Mouse (Mus musculus) neural tube, embryonic 14.5 days (tissue): ENCODE data around the gene March4. TPM values are rescaled to one million over a fixed set of nuclear protein-coding genes. Genes with fewer than 3 reads are reported as not detected.
A peak's percentile ranks its signal among the peaks of the same experiment; 100 is the strongest.

ENCODE experiments used
- ATAC-seq: fragments of 200-750 bp; cut with Nextera tagmentation; 2 replicates; pipeline ENCODE4 v1.8.0; 2017; ENCODE audit warnings: low read depth, mild to moderate bottlenecking, moderate TSS enrichment, moderate library complexity
- H3K27ac ChIP-seq: fragments of 300-500 bp; sonication (generic); 2 replicates; pipeline ENCODE4 v1.5.1; 2014; ENCODE audit warnings: low read depth, mild to moderate bottlenecking, control low read depth, low read length, moderate library complexity, mixed read lengths
- H3K27me3 ChIP-seq: fragments of 300-500 bp; sonication (generic); 2 replicates; pipeline ENCODE4 v1.6.1; 2014; ENCODE audit warnings: low read length; ENCODE audit not compliant: control insufficient read depth, insufficient read depth
- H3K36me3 ChIP-seq: fragments of 300-500 bp; sonication (generic); 2 replicates; pipeline ENCODE4 v1.6.1; 2014; ENCODE audit warnings: low read length, mixed read lengths; ENCODE audit not compliant: control insufficient read depth, insufficient read depth
- H3K4me1 ChIP-seq: fragments of 300-500 bp; sonication (generic); 2 replicates; pipeline ENCODE4 v1.6.1; 2014; ENCODE audit warnings: low read length; ENCODE audit not compliant: control insufficient read depth, insufficient read depth
- H3K4me2 ChIP-seq: fragments of 300-500 bp; sonication (generic); 2 replicates; pipeline ENCODE4 v1.6.1; 2014; ENCODE audit warnings: mild to moderate bottlenecking, low read depth, low read length, control low read depth
- H3K4me3 ChIP-seq: fragments of 300-500 bp; sonication (generic); 2 replicates; pipeline ENCODE4 v1.5.1; 2014; ENCODE audit warnings: low read depth, low read length, control low read depth, mixed read lengths
- H3K9ac ChIP-seq: fragments of 300-500 bp; sonication (generic); replicated peaks from 2 replicates; pipeline ENCODE4 v1.6.1; 2014; ENCODE audit warnings: low read depth, mild to moderate bottlenecking, control low read depth, low read length, mixed read lengths
- H3K9me3 ChIP-seq: fragments of 300-500 bp; sonication (generic); 2 replicates; pipeline ENCODE4 v1.6.1; 2016; ENCODE audit warnings: low read length; ENCODE audit not compliant: control insufficient read depth
- WGBS: fragments of 180-500 bp; shearing (Covaris S2); extraction: QIAGEN DNeasy Blood & Tissue Kit; methylation state at CpG from one replicate; pipeline ENCODE4 v1.1.7; 2014; 5-methylcytosine and 5-hydroxymethylcytosine counted together
- polyA plus RNA-seq: library from polyadenylated mRNA; unstranded; fragments of >200 nt; fragmentation: Nextera tagmentation; extraction: Ambion mirVana; gene quantifications from 2 replicates; pipeline ENCODE4 v1.2.1, GENCODE M21; 2014

Gene March4
- polyA plus RNA-seq, result 10.6 and 11.2 TPM in 2 replicates

DNA sequence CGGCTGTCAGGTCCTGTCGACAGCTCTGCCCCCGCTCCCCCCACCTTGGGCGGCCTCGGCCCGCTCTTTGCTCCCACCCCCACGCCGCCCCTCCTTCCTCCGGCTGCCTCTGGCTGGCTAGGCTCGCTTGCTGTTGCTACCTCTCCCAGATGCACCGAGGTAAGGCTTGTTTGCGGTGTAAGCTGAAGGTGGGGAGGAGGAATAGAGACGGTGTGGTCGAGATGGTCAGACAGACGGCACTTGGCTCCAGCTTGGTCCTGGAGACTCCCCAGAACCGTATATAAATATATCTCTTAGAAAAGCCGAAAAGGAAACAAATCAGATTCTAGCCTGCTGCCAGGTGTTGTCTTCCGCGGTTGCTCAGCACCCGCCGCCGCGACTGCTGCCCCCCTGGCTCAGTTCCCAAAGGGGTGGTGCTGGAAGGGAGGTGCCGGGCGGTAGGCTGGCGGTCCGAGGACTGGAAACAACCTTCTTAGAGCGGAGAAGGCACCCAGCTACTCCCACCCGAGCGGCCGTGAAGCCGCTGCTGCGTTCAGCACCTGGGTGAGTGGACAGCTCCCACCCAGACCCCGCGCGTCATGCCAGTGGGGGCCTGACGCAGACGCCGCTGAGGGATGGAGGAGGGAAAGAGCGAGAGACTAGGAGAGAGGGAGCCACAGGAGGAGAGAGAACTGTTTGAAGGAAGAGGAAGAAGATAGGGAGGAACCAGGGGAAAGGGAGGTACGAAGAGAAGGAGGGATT lies at the start of gene March4:
March4 (minus strand) TSS at position 320 of the 741 bp plus-strand sequence.
- H3K4me2 ChIP-seq, result peak within 1 kb of the TSS; percentile 76
- under 1% methylated on average over 41 of the region's 41 CpGs for WGBS

DNA sequence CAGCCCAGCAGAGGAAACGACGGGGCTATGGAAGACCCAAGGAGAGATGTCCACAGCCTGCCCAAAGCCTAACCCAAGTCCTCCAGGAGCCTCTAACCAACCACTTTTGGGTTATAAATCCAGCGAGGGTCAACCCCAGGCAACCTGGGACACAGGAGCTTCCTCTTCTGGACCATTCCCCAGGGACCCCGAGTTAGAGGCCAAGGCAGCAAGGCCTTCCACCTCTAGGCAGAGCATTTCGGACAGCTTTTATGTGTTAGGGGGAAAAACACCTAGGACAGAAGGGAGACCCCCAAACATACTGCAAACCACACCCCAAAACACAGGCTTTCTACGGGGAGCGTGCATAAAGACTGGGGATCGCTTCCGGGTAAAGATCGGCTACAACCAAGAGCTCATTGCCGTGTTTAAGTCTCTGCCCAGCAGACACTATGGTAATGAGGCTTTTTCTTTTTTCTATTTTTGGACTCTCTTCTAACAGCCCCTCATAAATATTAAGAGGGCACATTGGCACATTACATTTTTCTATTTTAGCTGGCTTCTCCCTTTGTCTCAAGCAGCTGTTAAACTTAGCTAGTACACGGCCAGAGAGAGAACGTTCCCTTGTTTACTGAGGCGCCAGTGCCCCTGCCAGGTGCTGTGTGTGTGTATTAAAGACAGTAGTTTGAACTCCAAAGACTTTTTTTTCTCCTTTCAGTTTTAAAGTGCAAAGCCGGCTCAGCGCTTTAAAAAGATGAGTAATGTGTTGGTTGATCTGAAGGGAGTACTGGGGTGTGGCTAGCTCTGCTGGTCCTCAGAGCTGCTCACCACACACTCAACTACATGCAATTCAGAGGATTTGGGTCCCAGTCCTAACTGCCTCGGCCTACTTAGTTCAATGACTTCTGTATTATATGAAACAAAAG lies 49.5 kb upstream of the March4 start:
- H3K4me3 ChIP-seq, result no peak overlapping the region
- WGBS, result 90% methylated on average over 17 of the region's 17 CpGs
- no peak for ATAC-seq
- no peaks in the 10 kb centered on the region for H3K27me3 ChIP-seq
- no peaks in the 10 kb centered on the region for H3K9me3 ChIP-seq
- H3K4me1 ChIP-seq, result peaks cover 13% of the 10 kb centered on the region
- no peak overlapping the region for H3K9ac ChIP-seq
- no peak overlapping the region for H3K4me2 ChIP-seq
- peaks cover 11% of the 10 kb centered on the region; the same call in 1 of the 2 replicates for H3K36me3 ChIP-seq
- H3K27ac ChIP-seq, result no peak overlapping the region

More for the DNA sequence above, at the start of gene March4:
- peak within 1 kb of the TSS; percentile 78 for H3K9ac ChIP-seq
- ATAC-seq, result peak; percentile 83
- H3K36me3 ChIP-seq, result no peaks in the 10 kb centered on the region
- peak within 1 kb of the TSS; percentile 90 for H3K27ac ChIP-seq
- H3K4me1 ChIP-seq, result peaks cover 3% of the 10 kb centered on the region; the same call in 1 of the 2 replicates
- H3K4me3 ChIP-seq, result peak within 1 kb of the TSS; percentile 65
- H3K9me3 ChIP-seq, result no peaks in the 10 kb centered on the region
- H3K27me3 ChIP-seq, result no peaks in the 10 kb centered on the region

DNA sequence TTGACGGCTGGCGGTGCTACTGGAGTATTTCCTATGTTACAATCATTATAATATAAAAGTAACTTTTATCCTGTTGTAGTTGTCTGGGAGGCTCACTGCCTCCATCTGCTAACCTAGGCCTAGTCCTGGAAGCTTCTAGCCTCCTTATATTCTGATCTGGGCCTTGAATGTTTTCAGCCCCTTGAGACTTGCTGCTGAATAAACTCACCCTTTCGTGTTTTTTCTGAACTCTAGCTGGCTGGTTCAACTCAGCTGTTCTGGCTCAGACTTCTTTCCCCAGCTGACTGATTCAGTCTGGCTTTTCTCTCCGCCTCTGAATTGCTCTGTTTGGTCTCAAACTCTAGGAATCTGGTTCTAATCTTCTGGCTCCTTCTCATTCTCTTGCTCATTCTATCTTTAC lies 47.2 kb upstream of the March4 start:
- peak overlapping the region; percentile 64 for H3K4me3 ChIP-seq
- peak overlapping the region; percentile 93; the same call in 1 of the 2 replicates for H3K27ac ChIP-seq
- peaks cover 13% of the 10 kb centered on the region for H3K4me1 ChIP-seq
- no peaks in the 10 kb centered on the region for H3K27me3 ChIP-seq
- H3K4me2 ChIP-seq, result peak overlapping the region; percentile 55
- H3K36me3 ChIP-seq, result 0 out of 2 replicates have a peak, but pooled peaks cover 5% of the 10 kb centered on the region
- no peak for ATAC-seq
- peak overlapping the region; percentile 70 for H3K9ac ChIP-seq
- no peaks in the 10 kb centered on the region for H3K9me3 ChIP-seq
- WGBS, result 81% methylated on average over 4 of the region's 4 CpGs

DNA sequence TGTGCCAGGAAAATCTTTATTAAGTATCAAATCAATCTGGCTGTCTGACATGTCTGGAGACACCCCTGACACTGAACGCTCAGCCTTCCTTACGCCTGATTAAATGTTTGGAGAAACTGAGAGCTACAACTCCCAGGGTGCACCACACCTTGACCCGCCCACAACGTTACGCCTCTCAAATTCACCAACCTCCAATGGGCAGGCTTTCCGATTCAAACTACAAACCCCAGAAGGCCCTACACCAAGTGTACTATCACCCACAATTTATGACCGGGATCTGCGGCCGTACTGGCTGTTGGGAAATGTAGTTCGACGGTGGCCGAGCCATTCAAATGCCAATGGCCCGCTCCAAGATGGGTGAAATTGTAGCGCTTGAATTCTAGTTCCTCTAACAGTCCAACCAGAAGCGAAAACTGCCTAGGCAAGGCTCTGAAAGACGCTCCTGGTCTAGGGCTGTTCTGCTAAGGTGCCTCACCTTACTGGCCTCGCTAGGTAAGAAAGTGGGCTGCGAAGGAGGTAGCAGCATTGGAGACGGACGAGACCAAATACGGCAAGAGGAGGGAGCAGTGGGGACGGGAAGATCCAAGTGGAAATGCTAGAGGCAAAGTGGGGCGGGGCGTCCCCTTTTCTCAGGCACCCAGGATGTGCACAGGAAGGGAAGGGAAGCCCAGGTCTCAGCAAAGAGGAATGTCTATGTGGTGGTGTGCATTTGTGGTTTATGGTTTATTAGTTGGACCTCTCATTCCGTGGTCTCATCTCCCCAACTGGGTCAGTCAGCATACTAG lies 46.4 kb upstream of the March4 start, which contains the start of gene Smarcal1:
Smarcal1 (plus strand) TSS at position 305 of the 785 bp plus-strand sequence.
- Histone ChIP-seq H3K27ac (peak within 1 kb of the TSS; percentile 93), H3K36me3 (0 out of 2 replicates have a peak, but pooled peaks cover 5% of the 10 kb centered on the region), H3K4me1 (peaks cover 19% of the 10 kb centered on the region), H3K27me3 (no peaks in the 10 kb centered on the region), H3K4me2 (peak within 1 kb of the TSS; percentile 55), H3K9me3 (no peaks in the 10 kb centered on the region), H3K4me3 (peak within 1 kb of the TSS; percentile 64), H3K9ac (peak within 1 kb of the TSS; percentile 70)
- under 1% methylated on average over 25 of the region's 25 CpGs for WGBS
- peak; percentile 99 for ATAC-seq

DNA sequence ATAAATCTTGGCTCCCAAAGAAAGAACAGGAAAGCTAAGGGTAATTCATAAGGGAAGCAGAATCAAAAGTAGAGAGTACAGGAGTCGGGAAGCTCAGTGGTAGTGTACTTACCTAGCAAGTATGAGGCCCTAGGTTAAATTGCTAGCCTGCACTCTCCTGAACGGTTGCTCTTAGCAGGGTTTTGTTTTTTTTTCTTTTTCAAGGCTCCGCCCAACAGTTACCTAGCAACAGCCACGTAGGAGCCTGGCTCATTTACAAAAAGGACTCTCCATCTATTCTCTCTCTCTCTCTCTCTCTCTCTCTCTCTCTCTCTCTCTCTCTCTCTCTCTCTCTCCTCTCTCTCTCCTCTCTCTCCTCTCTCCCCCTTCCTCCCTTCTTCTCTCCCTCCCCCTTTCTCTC lies 42.1 kb upstream of the March4 start:
- 19% methylated on average over 4 of the region's 4 CpGs for WGBS
- Histone ChIP-seq H3K27ac (no peak overlapping the region), H3K4me3 (no peak overlapping the region), H3K36me3 (no peaks in the 10 kb centered on the region), H3K4me2 (peak overlapping the region; percentile 14; the same call in 1 of the 2 replicates), H3K9ac (no peak overlapping the region), H3K9me3 (no peaks in the 10 kb centered on the region), H3K4me1 (peaks cover 22% of the 10 kb centered on the region), H3K27me3 (no peaks in the 10 kb centered on the region)
- no peak for ATAC-seq

DNA sequence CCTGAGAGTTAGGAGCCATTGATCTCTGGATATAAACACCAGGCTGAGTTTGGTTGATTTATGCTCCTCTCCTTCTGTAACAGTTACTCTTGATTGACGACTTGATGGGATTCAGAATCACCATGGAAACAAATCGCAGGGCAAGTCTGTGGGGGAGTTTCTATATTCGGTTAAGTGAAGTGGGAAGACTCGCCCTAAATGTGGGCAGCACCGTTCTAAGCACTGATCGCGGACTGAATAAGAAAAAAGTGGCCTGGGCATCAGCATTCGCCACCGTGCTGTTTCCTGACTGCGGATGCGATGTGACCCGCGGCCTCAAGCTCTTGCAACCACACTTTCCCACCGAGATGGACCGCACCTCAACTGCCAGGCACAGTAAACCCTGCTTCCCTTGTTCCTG lies 41.6 kb upstream of the March4 start:
- Histone ChIP-seq H3K9ac (no peak overlapping the region), H3K27me3 (no peaks in the 10 kb centered on the region), H3K4me2 (peak overlapping the region; percentile 14; the same call in 1 of the 2 replicates), H3K27ac (no peak overlapping the region), H3K4me1 (peaks cover 19% of the 10 kb centered on the region), H3K36me3 (no peaks in the 10 kb centered on the region), H3K4me3 (no peak overlapping the region), H3K9me3 (no peaks in the 10 kb centered on the region)
- ATAC-seq, result no peak
- 21% methylated on average over 15 of the region's 15 CpGs for WGBS

DNA sequence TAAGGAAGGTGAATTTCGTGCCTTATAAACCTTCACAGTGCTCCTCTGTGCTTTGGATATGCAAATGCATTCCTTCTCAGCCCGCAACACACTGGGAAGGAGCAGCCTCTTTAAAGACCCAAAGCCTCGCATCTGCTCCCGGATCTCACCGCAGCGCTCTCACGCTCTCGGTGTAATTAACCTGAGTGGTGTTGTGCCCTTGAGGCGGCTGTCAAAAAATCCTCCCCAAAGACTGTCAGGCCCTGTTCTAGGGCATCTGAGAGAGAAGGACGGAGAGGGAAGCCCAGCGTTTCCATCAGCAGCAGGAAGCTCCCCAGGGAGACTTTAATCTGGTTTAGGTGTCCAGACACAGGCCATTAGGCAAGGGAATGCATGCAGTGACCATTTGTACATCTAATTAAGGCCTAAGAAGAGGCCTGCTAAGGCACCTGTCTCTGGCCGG lies 40.8 kb upstream of the March4 start:
- peaks cover 18% of the 10 kb centered on the region for H3K4me1 ChIP-seq
- no peak overlapping the region for H3K4me3 ChIP-seq
- peak overlapping the region; percentile 30 for H3K4me2 ChIP-seq
- H3K36me3 ChIP-seq, result no peaks in the 10 kb centered on the region
- 0 out of 2 replicates have a peak, but pooled peaks have one; percentile 22 for ATAC-seq
- H3K9me3 ChIP-seq, result no peaks in the 10 kb centered on the region
- no peak overlapping the region for H3K27ac ChIP-seq
- WGBS, result 2% methylated on average over 12 of the region's 12 CpGs
- H3K27me3 ChIP-seq, result no peaks in the 10 kb centered on the region
- H3K9ac ChIP-seq, result no peak overlapping the region

DNA sequence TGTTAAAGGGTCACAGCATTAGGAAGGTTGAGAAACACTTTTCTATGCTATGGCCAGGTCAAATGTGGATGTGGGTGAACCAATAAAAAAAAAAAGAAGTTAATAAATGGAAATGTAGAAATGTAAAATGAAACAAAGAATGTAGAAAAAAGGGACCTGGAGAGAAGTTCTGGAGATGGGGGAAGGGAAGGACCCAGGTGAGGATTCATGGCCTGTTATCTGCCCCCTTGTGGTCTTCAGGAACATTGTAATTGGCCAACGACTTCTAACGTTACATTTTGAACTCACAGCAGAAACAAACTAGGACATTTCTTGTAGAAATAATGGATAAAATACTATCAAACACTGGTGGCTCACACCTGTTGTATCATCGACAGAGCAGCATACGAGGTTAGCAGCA lies 38.4 kb upstream of the March4 start:
- 64% methylated on average over 4 of the region's 4 CpGs for WGBS
- Histone ChIP-seq H3K4me2 (no peak overlapping the region), H3K27ac (no peak overlapping the region), H3K4me3 (no peak overlapping the region), H3K9me3 (no peaks in the 10 kb centered on the region), H3K27me3 (no peaks in the 10 kb centered on the region), H3K4me1 (peaks cover 16% of the 10 kb centered on the region), H3K9ac (no peak overlapping the region), H3K36me3 (no peaks in the 10 kb centered on the region)
- no peak for ATAC-seq
